Mouse (Mus musculus) limb, embryonic 14.5 days (tissue): ENCODE results near the gene Samd11. TPM values are rescaled to one million over a fixed set of nuclear protein-coding genes. Genes with fewer than 3 reads are reported as not detected.
A peak's percentile ranks its signal among the peaks of the same experiment; 100 is the strongest.

Experiments used
- ATAC-seq: fragments of 200-750 bp; cut with Nextera tagmentation; 2 replicates; pipeline ENCODE4 v1.8.0; 2017; ENCODE audit warnings: low read depth, moderate number of reproducible peaks, moderate TSS enrichment; ENCODE audit not compliant: low FRiP score
- DNase-seq: peaks from one replicate; pipeline ENCODE4 v3.0.0-alpha.2; 2015; ENCODE audit warnings: low spot score
- H3K27ac ChIP-seq: fragments of 300-500 bp; sonication (generic); replicated peaks from 2 replicates; pipeline ENCODE4 v1.5.1; 2014; ENCODE audit warnings: low read depth, mild to moderate bottlenecking, low read length, moderate library complexity, mixed read lengths
- H3K27me3 ChIP-seq: fragments of 300-500 bp; sonication (generic); 2 replicates; pipeline ENCODE4 v1.6.1; 2014; ENCODE audit warnings: low read length, mixed read lengths; ENCODE audit not compliant: control insufficient read depth, insufficient read depth
- H3K36me3 ChIP-seq: fragments of 300-500 bp; sonication (generic); 2 replicates; pipeline ENCODE4 v1.6.1; 2014; ENCODE audit warnings: mild to moderate bottlenecking, low read length, moderate library complexity, mixed read lengths; ENCODE audit not compliant: control insufficient read depth, insufficient read depth
- H3K4me1 ChIP-seq: fragments of 300-500 bp; sonication (generic); 2 replicates; pipeline ENCODE4 v1.6.1; 2014; ENCODE audit warnings: antibody characterized with exemption, low read length, mixed read lengths; ENCODE audit not compliant: control insufficient read depth, insufficient read depth
- H3K4me2 ChIP-seq: fragments of 300-500 bp; sonication (generic); replicated peaks from 2 replicates; pipeline ENCODE4 v1.6.1; 2014; ENCODE audit warnings: low read depth, mild to moderate bottlenecking, low read length, moderate library complexity; ENCODE audit not compliant: severe bottlenecking
- H3K4me3 ChIP-seq: fragments of 300-500 bp; sonication (generic); replicated peaks from 2 replicates; pipeline ENCODE4 v1.5.1; 2014; ENCODE audit warnings: low read length
- H3K9ac ChIP-seq: fragments of 300-500 bp; sonication (generic); 2 replicates; pipeline ENCODE4 v1.6.1; 2014; ENCODE audit warnings: mild to moderate bottlenecking, low read depth, low read length, moderate library complexity; ENCODE audit not compliant: severe bottlenecking
- H3K9me3 ChIP-seq: fragments of 300-500 bp; sonication (generic); 2 replicates; pipeline ENCODE4 v1.6.1; 2016; ENCODE audit warnings: low read length; ENCODE audit not compliant: control insufficient read depth
- POLR2A ChIP-seq: fragments of 200-500 bp; IDR thresholded peaks from 2 replicates; pipeline ENCODE4 v1.8.0; 2012; ENCODE audit warnings: inconsistent platforms, mild to moderate bottlenecking, moderate library complexity, borderline replicate concordance; ENCODE audit not compliant: insufficient read depth, insufficient read length; ENCODE audit errors: extremely low read depth
- WGBS: fragments of 180-500 bp; shearing (Covaris S2); extraction: QIAGEN DNeasy Blood & Tissue Kit; methylation state at CpG from one replicate; pipeline ENCODE4 v1.1.7; 2014; 5-methylcytosine and 5-hydroxymethylcytosine counted together
- microRNA-seq: library from miRNA; unstranded; fragments of <30 nt; microRNA quantifications from one replicate; pipeline ENCODE4, GENCODE M21; 2016
- polyA plus RNA-seq, 2 experiments: library from polyadenylated mRNA; depleted of rRNA in 1 of 2; stranded (reverse) in 1 of 2; unstranded in 1 of 2; fragments of >200 nt; fragmentation: Nextera tagmentation in 1 of 2; extraction: Ambion mirVana in 1 of 2; gene quantifications; 2 replicates each; pipeline versions ENCODE4 v1.2.1 to v1.2.3; 2012 to 2014

Samd11 gene
- polyA plus RNA-seq, 2 experiments: 0.12 to 0.78 TPM

DNA sequence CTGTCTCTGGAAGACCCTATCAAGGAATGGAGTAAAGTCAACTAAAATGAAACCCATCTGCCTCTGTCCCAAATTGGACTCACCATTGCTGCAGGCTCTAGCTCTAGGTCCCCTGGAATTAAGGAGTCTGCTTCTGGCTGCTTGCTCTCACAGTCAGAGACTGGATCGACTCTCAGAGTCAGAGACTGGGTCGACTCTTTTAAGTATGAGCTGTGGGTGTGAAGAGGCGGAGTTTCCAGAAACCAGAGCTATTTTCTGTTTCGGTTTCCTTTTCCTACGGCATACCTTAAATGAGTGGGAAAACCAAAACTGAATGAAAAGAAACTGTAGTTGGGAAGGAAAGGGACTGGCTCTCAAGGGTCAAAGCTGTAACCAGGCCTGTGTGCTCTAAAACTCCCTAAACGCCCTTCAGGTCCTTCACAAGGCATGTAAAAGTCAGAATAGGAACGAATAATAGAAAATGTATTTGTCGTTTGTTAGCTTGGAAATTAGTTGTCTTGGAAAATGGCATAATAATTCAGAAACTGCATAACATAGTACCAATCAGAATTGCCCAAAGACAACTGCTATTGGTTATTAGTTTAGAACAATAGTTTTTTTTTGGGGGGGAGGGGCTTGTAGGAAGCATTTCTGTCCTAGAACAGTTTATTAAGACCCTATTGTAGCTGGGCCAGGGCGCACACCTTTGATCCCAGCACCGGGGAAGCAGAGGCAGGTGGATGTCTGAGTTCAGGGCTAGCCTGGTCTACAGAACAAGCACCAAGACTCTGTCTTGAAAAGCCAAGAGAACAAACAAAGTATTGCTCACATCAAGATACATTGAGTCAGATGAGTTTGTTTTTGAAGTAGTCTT, 54.6 kb downstream of the Samd11 start, which contains the start of gene Isg15:
TSS of gene Isg15 (minus strand) at position 196 of the 853 bp plus-strand sequence.
- H3K4me1 ChIP-seq: peaks cover 4% of the 10 kb centered on the region
- H3K9ac ChIP-seq: no peak within 1 kb of the TSS
- no peak for ATAC-seq
- no peaks in the 10 kb centered on the region for H3K9me3 ChIP-seq
- H3K4me3 ChIP-seq: no peak within 1 kb of the TSS
- no peak within 1 kb of the TSS for H3K4me2 ChIP-seq
- no peaks in the 10 kb centered on the region for H3K36me3 ChIP-seq
- no peak for TF ChIP-seq POLR2A
- H3K27ac ChIP-seq: no peak within 1 kb of the TSS
- peaks cover 22% of the 10 kb centered on the region for H3K27me3 ChIP-seq
- DNase-seq: peak; percentile 20
- 50% methylated on average over 10 of the region's 10 CpGs for WGBS

GRCm38 (mm10) chr4:156197829-156198205, 57.6 kb downstream of the Samd11 start:
- 1% methylated on average over 20 of the region's 26 CpGs for WGBS
- Histone ChIP-seq H3K4me2 (peak overlapping the region; percentile 63), H3K9ac (peak overlapping the region; percentile 60), H3K27ac (peak overlapping the region; percentile 81), H3K9me3 (no peaks in the 10 kb centered on the region), H3K4me3 (peak overlapping the region; percentile 95), H3K4me1 (peaks cover 23% of the 10 kb centered on the region), H3K36me3 (peaks cover 22% of the 10 kb centered on the region), H3K27me3 (peaks cover 6% of the 10 kb centered on the region)
- DNase-seq (peak; percentile 78), ATAC-seq (peak; percentile 87)
- TF ChIP-seq POLR2A: 0 out of 2 replicates have a peak, but pooled peaks have one; percentile 57

GRCm38 (mm10) chr4:156197131-156197828, 58.2 kb downstream of the Samd11 start, which contains the start of gene Agrn:
TSS of gene Agrn (minus strand) at chr4:156197488.
- H3K27ac ChIP-seq: peak within 1 kb of the TSS; percentile 81
- peaks cover 25% of the 10 kb centered on the region for H3K36me3 ChIP-seq
- H3K9ac ChIP-seq: peak within 1 kb of the TSS; percentile 74
- peaks cover 25% of the 10 kb centered on the region for H3K4me1 ChIP-seq
- H3K27me3 ChIP-seq: peaks cover under 1% of the 10 kb centered on the region; the same call in 1 of the 2 replicates
- no peaks in the 10 kb centered on the region for H3K9me3 ChIP-seq
- ATAC-seq: peak; percentile 85
- TF ChIP-seq POLR2A: 0 out of 2 replicates have a peak, but pooled peaks have one; percentile 15
- DNase-seq: no peak
- H3K4me2 ChIP-seq: peak within 1 kb of the TSS; percentile 84
- 3% methylated on average over 16 of the region's 88 CpGs for WGBS
- H3K4me3 ChIP-seq: peak within 1 kb of the TSS; percentile 95

Small RNA genes lying within 50 kb of the gene (microRNA-seq; reads per million reads assigned to microRNA genes)
- 1.8 reads per million for gene Mir7658

Other genes starting within 250 kb of the Samd11 start
- 4.8 and 5.8 TPM in 2 replicates for gene Tnfrsf4, start 241.8 kb downstream of the Samd11 start, polyA plus RNA-seq (2012; rRNA removed)
- gene Tnfrsf4, start 241.8 kb downstream of the Samd11 start, polyA plus RNA-seq (2014; fragmentation: Nextera tagmentation; extraction: Ambion mirVana): 0.58 and 0.65 TPM in 2 replicates
- gene Tnfrsf18, start 229.5 kb downstream of the Samd11 start, polyA plus RNA-seq (2012; rRNA removed): 1.9 TPM in 2 replicates
- 3.7 and 4.7 TPM in 2 replicates for gene Tnfrsf18, start 229.5 kb downstream of the Samd11 start, polyA plus RNA-seq (2014; fragmentation: Nextera tagmentation; extraction: Ambion mirVana)
- 4.0 and 4.2 TPM in 2 replicates for gene Ttll10, start 196.2 kb downstream of the Samd11 start, polyA plus RNA-seq (2012; rRNA removed)
- 2.4 and 2.6 TPM in 2 replicates for gene Ttll10, start 196.2 kb downstream of the Samd11 start, polyA plus RNA-seq (2014; fragmentation: Nextera tagmentation; extraction: Ambion mirVana)
- gene 9430015G10Rik, start 145.7 kb downstream of the Samd11 start, polyA plus RNA-seq (2012; rRNA removed): 74.5 and 92.4 TPM in 2 replicates
- 34.4 and 38.3 TPM in 2 replicates for gene 9430015G10Rik, start 145.7 kb downstream of the Samd11 start, polyA plus RNA-seq (2014; fragmentation: Nextera tagmentation; extraction: Ambion mirVana)
- gene Rnf223, start 125.1 kb downstream of the Samd11 start, polyA plus RNA-seq (2012; rRNA removed): 1.5 and 2.0 TPM in 2 replicates
- gene Rnf223, start 125.1 kb downstream of the Samd11 start, polyA plus RNA-seq (2014; fragmentation: Nextera tagmentation; extraction: Ambion mirVana): 0.61 and 0.65 TPM in 2 replicates
- 264 and 342 TPM in 2 replicates for gene Agrn, start 58.2 kb downstream of the Samd11 start, polyA plus RNA-seq (2012; rRNA removed)
- gene Agrn, start 58.2 kb downstream of the Samd11 start, polyA plus RNA-seq (2014; fragmentation: Nextera tagmentation; extraction: Ambion mirVana): 78.5 and 92.2 TPM in 2 replicates
- 1.4 and 1.7 TPM in 2 replicates for gene Isg15, start 54.8 kb downstream of the Samd11 start, polyA plus RNA-seq (2012; rRNA removed)
- 0.26 and 0.73 TPM in 2 replicates for gene Isg15, start 54.8 kb downstream of the Samd11 start, polyA plus RNA-seq (2014; fragmentation: Nextera tagmentation; extraction: Ambion mirVana)
- gene AW011738, start 52.4 kb downstream of the Samd11 start, polyA plus RNA-seq (2012; rRNA removed): 2.2 and 2.4 TPM in 2 replicates
- gene AW011738, start 52.4 kb downstream of the Samd11 start, polyA plus RNA-seq (2014; fragmentation: Nextera tagmentation; extraction: Ambion mirVana): 0.41 and 1.4 TPM in 2 replicates
- 0.25 and 0.54 TPM in 2 replicates for gene Perm1, start 39.8 kb downstream of the Samd11 start, polyA plus RNA-seq (2012; rRNA removed)
- 1.0 and 1.2 TPM in 2 replicates for gene Perm1, start 39.8 kb downstream of the Samd11 start, polyA plus RNA-seq (2014; fragmentation: Nextera tagmentation; extraction: Ambion mirVana)
- gene Plekhn1, start 20.8 kb downstream of the Samd11 start, polyA plus RNA-seq (2012; rRNA removed): 104 and 133 TPM in 2 replicates
- gene Plekhn1, start 20.8 kb downstream of the Samd11 start, polyA plus RNA-seq (2014; fragmentation: Nextera tagmentation; extraction: Ambion mirVana): 32.2 and 36.6 TPM in 2 replicates
- 130 and 147 TPM in 2 replicates for gene Noc2l, start 19.6 kb downstream of the Samd11 start, polyA plus RNA-seq (2012; rRNA removed)
- gene Noc2l, start 19.6 kb downstream of the Samd11 start, polyA plus RNA-seq (2014; fragmentation: Nextera tagmentation; extraction: Ambion mirVana): 61.2 and 62.7 TPM in 2 replicates
- not detected in 2 replicates for gene Vmn2r-ps159, start 75.4 kb upstream of the Samd11 start, polyA plus RNA-seq (2012; rRNA removed)
- not detected in 2 replicates for gene Vmn2r-ps159, start 75.4 kb upstream of the Samd11 start, polyA plus RNA-seq (2014; fragmentation: Nextera tagmentation; extraction: Ambion mirVana)